Mouse (Mus musculus): Measurements from ENCODE around the gene Catsper2.

The Catsper2 gene

DNA sequence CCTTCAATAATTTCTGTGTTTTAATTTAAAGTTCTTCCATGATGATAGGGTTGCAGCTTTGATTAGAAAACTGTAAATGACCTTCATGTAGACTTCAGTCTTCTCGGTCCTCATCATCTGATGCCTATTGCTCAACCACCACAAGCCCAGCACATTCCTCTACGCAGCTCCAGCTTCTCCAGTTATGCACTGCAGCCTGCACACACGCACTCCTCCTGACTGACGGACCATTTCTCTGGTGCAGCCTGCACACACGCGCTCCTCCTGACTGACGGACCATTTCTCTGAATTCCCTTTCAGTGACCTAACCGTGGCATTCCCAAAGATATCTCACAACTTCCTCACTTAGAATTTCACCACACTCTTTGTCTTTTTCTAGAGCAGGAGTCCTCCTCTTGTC is 60.4 kb downstream of the Catsper2 start:
- no peak for DNase-seq

All from thymus, adult 18-20 months (tissue).